Mouse (Mus musculus) subcutaneous adipose tissue, adult 2 months (tissue): Measurements from ENCODE around the gene Olfr150. TPM values are rescaled to one million over a fixed set of nuclear protein-coding genes. Genes with fewer than 3 reads are reported as not detected.

Source experiments
- polyA plus RNA-seq: library from polyadenylated mRNA; depleted of rRNA; stranded (reverse); fragments of >200 nt; gene quantifications from 2 replicates; pipeline ENCODE4 v1.2.3, GENCODE M21; 2012; ENCODE audit warnings: low replicate concordance; rRNA removed

Olfr150 gene
- not detected in 2 replicates for polyA plus RNA-seq

GRCm38 (mm10) chr9:39730678-39731077 is at the start of gene Olfr150:
TSS of gene Olfr150 (plus strand) at chr9:39730978.

DNA sequence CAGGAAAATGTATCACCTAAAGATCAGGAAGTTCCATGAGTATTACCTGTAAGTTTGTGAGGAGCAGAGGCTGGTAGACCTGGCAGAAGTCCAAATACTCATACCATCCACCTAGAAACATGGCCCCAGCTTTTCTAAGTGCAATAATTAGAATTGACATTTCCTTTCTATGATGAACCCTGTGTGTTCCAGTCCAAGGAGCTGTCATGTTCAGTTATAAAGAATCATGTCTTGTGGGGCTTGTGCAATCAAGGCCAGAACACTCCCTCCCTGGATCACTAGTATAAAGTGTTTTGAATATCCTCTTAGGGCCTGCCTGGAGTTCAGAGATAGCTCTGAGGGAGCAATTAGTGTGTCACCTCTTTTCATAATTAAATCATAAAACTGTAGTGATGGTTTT is 23.8 kb upstream of the Olfr150 start, which contains the start of gene Olfr149:
Olfr149 (minus strand) TSS at position 101 of the 400 bp plus-strand sequence.

DNA sequence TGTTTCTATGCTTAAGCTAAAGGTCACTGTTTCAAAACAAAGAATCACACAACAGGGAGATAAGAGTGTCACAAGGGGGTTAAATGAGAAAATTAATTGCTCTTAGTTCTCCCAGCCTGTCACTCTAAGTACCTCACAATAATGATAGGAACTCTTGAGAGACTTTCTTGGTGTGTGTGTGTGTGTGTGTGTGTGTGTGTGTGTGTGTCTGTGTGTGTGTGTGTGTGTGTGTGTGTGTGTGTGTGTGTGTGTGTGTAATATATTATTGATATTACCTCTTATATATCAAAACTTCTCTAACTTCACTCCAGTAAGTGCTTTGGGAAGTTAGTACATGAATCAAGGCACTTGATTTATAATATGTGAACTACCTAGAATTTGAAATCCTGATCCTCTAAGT is 19.7 kb upstream of the Olfr150 start, which contains the start of gene Olfr965:
Olfr965 (plus strand) TSS at position 301 of the 400 bp plus-strand sequence.

DNA sequence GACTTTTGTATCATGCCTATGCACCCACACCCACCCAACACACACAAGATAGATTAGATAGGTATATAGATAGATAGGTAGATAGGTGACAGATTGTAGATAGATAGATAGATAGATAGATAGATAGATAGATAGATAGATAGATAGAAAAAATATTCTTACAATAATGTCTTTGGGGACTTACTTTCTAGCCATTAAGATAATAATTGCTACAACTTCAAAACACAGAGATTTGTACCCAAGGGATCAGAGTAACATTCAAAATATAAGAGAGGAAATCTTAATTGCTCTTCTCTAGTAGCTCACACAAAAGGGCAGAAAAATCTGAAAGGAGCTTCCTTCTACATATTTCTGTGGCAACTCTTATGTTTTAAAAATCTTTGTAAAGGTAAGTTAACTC is 15.2 kb downstream of the Olfr150 start, which contains the start of gene Olfr967:
Olfr967 (plus strand) TSS at position 301 of the 400 bp plus-strand sequence.

DNA sequence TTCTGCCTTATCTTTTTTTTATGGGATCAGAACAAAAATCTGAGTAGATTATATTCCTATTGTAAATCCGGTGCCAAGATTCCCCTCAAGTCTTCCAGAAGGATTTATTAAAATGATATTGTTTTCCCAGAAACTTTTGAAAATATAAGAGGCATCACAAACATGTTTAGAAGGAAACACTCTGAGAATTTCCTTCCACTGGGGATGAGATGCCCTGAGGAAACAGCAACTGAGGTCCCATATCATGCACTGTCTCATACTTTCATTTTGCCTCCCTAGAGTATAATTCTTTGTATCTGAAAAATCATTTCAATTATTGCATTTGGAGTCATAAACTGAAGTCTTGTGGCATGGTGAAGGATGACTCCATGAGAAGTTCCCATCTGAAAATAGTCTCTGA is 52.4 kb downstream of the Olfr150 start, which contains the start of gene Olfr968:
Olfr968 (minus strand) TSS at position 101 of the 400 bp plus-strand sequence.

Other genes starting within 250 kb of the Olfr150 start
- not detected in 2 replicates for gene Olfr44, start 237.0 kb upstream of the Olfr150 start, polyA plus RNA-seq
- gene Olfr957, start 215.2 kb upstream of the Olfr150 start, polyA plus RNA-seq = not detected in 2 replicates
- not detected in 2 replicates for gene Olfr958, start 176.9 kb upstream of the Olfr150 start, polyA plus RNA-seq
- gene Olfr959, start 155.4 kb upstream of the Olfr150 start, polyA plus RNA-seq = not detected in 2 replicates
- gene AW551984, start 126.6 kb upstream of the Olfr150 start, polyA plus RNA-seq = 0.56 and 16.2 TPM in 2 replicates
- gene Olfr148, start 120.3 kb upstream of the Olfr150 start, polyA plus RNA-seq = not detected in 2 replicates
- not detected in 2 replicates for gene Olfr960, start 109.6 kb upstream of the Olfr150 start, polyA plus RNA-seq
- gene Olfr961, start 85.9 kb upstream of the Olfr150 start, polyA plus RNA-seq = not detected in 2 replicates
- not detected in 2 replicates for gene Olfr963, start 63.8 kb upstream of the Olfr150 start, polyA plus RNA-seq
- gene Olfr149, start 23.9 kb upstream of the Olfr150 start, polyA plus RNA-seq = not detected in 2 replicates
- gene Olfr965, start 19.6 kb upstream of the Olfr150 start, polyA plus RNA-seq = not detected in 2 replicates
- not detected in 2 replicates for gene Olfr967, start 15.3 kb downstream of the Olfr150 start, polyA plus RNA-seq
- gene Olfr968, start 52.3 kb downstream of the Olfr150 start, polyA plus RNA-seq = not detected in 2 replicates
- not detected in 2 replicates for gene Olfr969, start 60.0 kb downstream of the Olfr150 start, polyA plus RNA-seq
- gene Olfr970, start 77.9 kb downstream of the Olfr150 start, polyA plus RNA-seq = not detected in 2 replicates
- gene Olfr971, start 105.9 kb downstream of the Olfr150 start, polyA plus RNA-seq = not detected in 2 replicates
- gene Olfr972, start 135.4 kb downstream of the Olfr150 start, polyA plus RNA-seq = not detected in 2 replicates
- not detected in 2 replicates for gene Olfr229, start 176.4 kb downstream of the Olfr150 start, polyA plus RNA-seq
- not detected in 2 replicates for gene Olfr974, start 206.5 kb downstream of the Olfr150 start, polyA plus RNA-seq
- not detected in 2 replicates for gene Olfr975, start 221.1 kb downstream of the Olfr150 start, polyA plus RNA-seq
- gene Olfr976, start 230.2 kb downstream of the Olfr150 start, polyA plus RNA-seq = not detected in 2 replicates